Mouse (Mus musculus): Measurements from ENCODE around the gene B4galnt1. TPM values are rescaled to one million over a fixed set of nuclear protein-coding genes. Genes with fewer than 3 reads are reported as not detected.

B4galnt1 gene
- polyA plus RNA-seq (2016; fragmentation: Nextera tagmentation; extraction: Ambion mirVana) = 1.9 and 2.4 TPM in 2 replicates

DNA sequence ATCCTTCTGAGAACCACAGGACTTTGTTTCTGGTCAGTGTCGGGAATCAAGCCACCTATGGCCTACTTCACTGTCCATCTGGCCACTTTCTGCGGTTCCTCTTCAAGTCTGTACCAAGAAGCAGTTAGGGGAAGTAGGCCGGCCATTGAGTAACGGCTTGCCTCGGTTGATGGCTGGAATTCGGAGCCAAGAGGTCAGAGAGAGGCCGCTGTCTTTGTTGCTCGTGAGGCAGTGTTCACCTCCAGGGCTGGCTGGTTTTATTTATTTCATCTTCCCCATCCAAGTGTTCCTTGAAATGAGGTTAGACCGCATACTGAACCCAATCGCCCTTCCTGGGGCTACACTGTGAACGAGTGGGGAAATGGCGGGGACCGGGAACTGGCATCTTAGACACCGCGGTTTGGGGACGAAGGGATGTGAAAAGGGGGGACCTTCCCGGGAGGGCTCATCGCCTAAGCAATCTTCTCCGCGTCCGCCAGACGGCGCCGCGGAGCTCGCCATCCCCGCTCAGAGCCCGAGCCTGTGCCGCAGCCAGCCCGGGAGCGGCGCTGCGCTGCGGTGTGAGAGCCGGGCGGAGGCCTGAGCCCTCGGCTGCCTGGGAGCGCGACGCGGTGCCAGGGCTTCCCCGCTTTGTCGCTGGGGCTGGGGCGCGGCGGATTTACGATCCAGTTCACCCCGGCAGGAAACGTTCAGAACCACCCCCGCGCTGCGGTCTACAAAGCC is at the start of gene B4galnt1:
B4galnt1 (plus strand) TSS at position 595 of the 723 bp plus-strand sequence.
- Histone ChIP-seq H3K27ac (ENCODE audit: poor library complexity, severe bottlenecking) (no peak within 1 kb of the TSS), H3K36me3 (no peaks in the 10 kb centered on the region), H3K9me3 (replicated peaks) (no peaks in the 10 kb centered on the region), H3K4me3 (peak within 1 kb of the TSS; percentile 60), H3K4me1 (replicated peaks) (peaks cover 33% of the 10 kb centered on the region), H3K27me3 (replicated peaks) (peaks cover 67% of the 10 kb centered on the region), H3K4me2 (peak within 1 kb of the TSS; percentile 99), H3K9ac (peak within 1 kb of the TSS; percentile 78)
- 3% methylated on average over 52 of the region's 52 CpGs for WGBS
- ATAC-seq (ENCODE audit: insufficient number of reproducible peaks, low FRiP score) = peak; percentile 84

DNA sequence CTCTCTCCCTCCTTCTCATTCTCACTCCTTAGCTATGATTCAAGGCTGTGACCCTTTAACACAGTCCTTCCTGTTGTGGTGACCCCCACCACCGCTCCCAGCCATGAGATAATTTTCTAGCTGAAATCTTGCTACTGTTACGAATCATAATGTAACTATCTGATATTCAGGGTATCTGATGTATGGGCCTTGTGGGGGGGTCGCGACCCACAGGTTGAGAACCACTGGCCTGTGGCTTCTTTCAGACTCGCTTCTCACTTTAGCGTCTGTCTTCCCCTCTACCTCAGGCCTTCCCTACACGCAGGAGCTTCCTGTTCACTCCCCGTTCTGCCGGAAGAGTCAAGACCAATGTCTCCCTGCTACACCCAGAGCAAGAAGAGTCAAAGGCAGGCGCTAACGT is 46.6 kb upstream of the B4galnt1 start:
- H3K36me3 ChIP-seq = peaks cover 42% of the 10 kb centered on the region
- no peaks in the 10 kb centered on the region for H3K27me3 ChIP-seq (replicated peaks)
- H3K4me3 ChIP-seq = no peak overlapping the region
- no peak overlapping the region for H3K4me2 ChIP-seq
- 86% methylated on average over 11 of the region's 11 CpGs for whole genome bisulfite sequencing
- H3K4me1 ChIP-seq (replicated peaks) = peaks cover 16% of the 10 kb centered on the region
- no peak overlapping the region for H3K9ac ChIP-seq
- H3K27ac ChIP-seq (ENCODE audit: poor library complexity, severe bottlenecking) = no peak overlapping the region
- H3K9me3 ChIP-seq (replicated peaks) = no peaks in the 10 kb centered on the region
- ATAC-seq (ENCODE audit: insufficient number of reproducible peaks, low FRiP score) = no peak

DNA sequence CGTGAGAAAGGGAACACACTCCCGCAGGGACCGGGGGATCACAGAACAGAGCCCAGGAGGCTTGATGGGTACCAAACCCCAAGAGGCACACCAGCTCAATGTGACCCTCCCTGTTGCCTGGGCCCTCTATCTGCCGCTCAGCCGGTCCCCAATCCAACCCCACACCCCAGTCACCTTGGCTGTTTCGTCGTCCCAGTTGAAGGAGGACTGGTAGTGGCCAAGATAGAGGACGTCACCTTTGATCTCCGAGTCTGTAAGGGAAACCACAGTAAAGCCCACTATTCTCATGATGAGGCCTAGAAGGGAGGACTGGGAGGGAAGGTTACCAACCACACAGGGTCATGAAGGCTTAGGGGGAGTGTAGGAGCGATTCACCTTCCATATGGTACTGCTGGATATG is 45.8 kb upstream of the B4galnt1 start:
- Histone ChIP-seq H3K27ac (ENCODE audit: poor library complexity, severe bottlenecking) (no peak overlapping the region), H3K27me3 (replicated peaks) (no peaks in the 10 kb centered on the region), H3K9me3 (replicated peaks) (no peaks in the 10 kb centered on the region), H3K9ac (no peak overlapping the region), H3K4me2 (no peak overlapping the region), H3K4me1 (replicated peaks) (peaks cover 16% of the 10 kb centered on the region), H3K4me3 (no peak overlapping the region), H3K36me3 (peaks cover 42% of the 10 kb centered on the region)
- no peak for ATAC-seq (ENCODE audit: insufficient number of reproducible peaks, low FRiP score)
- WGBS = 84% methylated on average over 10 of the region's 10 CpGs

DNA sequence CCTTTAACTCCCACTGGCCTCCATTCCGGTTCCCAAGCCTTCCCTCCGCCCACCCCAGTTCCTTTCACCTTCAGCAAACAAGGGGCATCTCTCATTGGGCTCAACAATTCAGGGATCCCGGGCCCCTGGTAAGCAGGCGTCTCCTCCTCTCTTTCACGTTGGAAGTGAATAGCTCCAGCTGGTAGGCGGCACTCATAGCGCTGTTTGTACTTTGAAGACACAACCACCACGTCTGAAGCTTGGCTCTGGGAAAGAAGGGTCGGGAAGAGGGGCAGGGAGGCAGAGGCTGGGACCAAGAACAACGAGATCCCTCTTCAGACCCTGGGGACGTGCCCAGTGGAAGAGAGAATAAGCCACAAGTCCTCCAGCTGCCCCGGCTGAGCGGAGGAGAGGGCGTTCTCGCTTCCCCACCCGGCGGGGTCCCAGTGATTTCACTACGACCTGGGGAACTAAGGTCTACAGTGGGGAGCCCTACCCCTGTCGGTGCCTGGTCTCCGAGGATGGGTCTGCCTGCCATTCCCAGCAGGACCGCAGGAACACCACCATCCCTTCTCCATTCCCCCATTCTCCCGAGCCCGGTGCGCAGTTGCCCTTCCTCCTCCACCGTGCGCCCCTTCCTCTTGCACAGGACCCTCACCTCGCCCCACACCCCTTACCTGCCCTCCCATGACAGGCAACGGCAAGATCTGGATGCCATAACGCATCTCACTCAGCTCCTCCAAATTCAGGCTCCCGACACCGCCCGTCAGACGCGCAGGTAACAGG is 44.5 kb upstream of the B4galnt1 start:
- peak overlapping the region; percentile 86 for H3K9ac ChIP-seq
- H3K27me3 ChIP-seq (replicated peaks) = no peaks in the 10 kb centered on the region
- H3K4me3 ChIP-seq = peak overlapping the region; percentile 92
- no peak overlapping the region for H3K27ac ChIP-seq (ENCODE audit: poor library complexity, severe bottlenecking)
- peak overlapping the region; percentile 99 for H3K4me2 ChIP-seq
- WGBS = 4% methylated on average over 34 of the region's 34 CpGs
- peaks cover 16% of the 10 kb centered on the region for H3K4me1 ChIP-seq (replicated peaks)
- ATAC-seq (ENCODE audit: insufficient number of reproducible peaks, low FRiP score) = 0 out of 2 replicates have a peak, but pooled peaks have one; percentile 7
- peaks cover 38% of the 10 kb centered on the region for H3K36me3 ChIP-seq
- H3K9me3 ChIP-seq (replicated peaks) = no peaks in the 10 kb centered on the region

DNA sequence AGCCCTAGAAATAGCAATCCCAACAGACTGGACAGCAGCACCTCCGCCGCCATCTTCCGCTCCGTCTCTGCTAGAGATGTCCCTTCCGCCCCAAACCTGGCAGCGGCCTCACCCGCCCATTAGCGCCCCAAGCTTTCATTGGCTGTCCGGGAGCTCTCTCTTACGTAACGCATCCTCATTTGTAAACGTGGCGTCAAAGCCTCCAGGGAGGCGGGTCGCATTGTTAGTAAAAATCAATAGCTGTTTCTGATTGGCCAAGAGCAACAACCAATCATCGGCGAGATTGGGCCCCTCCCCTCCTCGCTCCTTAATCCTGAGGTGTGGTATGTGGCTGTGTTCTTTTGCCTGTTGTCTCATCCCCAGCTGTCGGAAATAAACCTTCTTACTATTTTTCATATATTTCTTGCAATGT is 44.0 kb upstream of the B4galnt1 start, which contains the start of gene Os9:
Os9 (minus strand) TSS at position 66 of the 412 bp plus-strand sequence.
- H3K36me3 ChIP-seq = peaks cover 32% of the 10 kb centered on the region
- H3K4me1 ChIP-seq (replicated peaks) = peaks cover 16% of the 10 kb centered on the region
- peak; percentile 99 for ATAC-seq (ENCODE audit: insufficient number of reproducible peaks, low FRiP score)
- H3K9ac ChIP-seq = peak within 1 kb of the TSS; percentile 86
- H3K4me3 ChIP-seq = peak within 1 kb of the TSS; percentile 92
- no peaks in the 10 kb centered on the region for H3K27me3 ChIP-seq (replicated peaks)
- H3K9me3 ChIP-seq (replicated peaks) = no peaks in the 10 kb centered on the region
- H3K4me2 ChIP-seq = peak within 1 kb of the TSS; percentile 99
- WGBS = under 1% methylated on average over 19 of the region's 19 CpGs
- no peak within 1 kb of the TSS for H3K27ac ChIP-seq (ENCODE audit: poor library complexity, severe bottlenecking)

DNA sequence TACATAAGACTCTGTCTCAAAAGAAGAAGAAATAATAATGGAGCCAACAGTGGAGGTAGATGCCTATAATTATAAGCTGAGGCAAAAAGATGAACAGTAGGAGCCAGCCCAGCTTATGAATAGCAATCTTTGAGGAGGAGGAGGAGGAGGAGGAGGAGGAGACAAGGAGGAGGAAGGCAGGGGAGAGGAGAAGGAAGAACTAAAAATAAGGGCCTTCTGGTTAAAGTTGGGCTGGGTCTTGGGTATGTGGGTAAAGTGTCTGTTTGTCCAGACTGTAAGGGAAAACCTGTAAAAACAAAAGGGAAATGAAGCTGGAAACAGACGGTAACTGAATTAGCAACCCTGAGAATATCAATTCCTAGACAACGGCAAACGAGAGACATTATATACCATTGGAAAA is 43.0 kb upstream of the B4galnt1 start:
- ATAC-seq (ENCODE audit: insufficient number of reproducible peaks, low FRiP score) = no peak
- H3K4me3 ChIP-seq = no peak overlapping the region
- peaks cover 16% of the 10 kb centered on the region for H3K4me1 ChIP-seq (replicated peaks)
- H3K36me3 ChIP-seq = peaks cover 24% of the 10 kb centered on the region
- no peak overlapping the region for H3K4me2 ChIP-seq
- 70% methylated on average over 3 of the region's 3 CpGs for WGBS
- no peak overlapping the region for H3K9ac ChIP-seq
- no peaks in the 10 kb centered on the region for H3K27me3 ChIP-seq (replicated peaks)
- no peaks in the 10 kb centered on the region for H3K9me3 ChIP-seq (replicated peaks)
- H3K27ac ChIP-seq (ENCODE audit: poor library complexity, severe bottlenecking) = no peak overlapping the region

DNA sequence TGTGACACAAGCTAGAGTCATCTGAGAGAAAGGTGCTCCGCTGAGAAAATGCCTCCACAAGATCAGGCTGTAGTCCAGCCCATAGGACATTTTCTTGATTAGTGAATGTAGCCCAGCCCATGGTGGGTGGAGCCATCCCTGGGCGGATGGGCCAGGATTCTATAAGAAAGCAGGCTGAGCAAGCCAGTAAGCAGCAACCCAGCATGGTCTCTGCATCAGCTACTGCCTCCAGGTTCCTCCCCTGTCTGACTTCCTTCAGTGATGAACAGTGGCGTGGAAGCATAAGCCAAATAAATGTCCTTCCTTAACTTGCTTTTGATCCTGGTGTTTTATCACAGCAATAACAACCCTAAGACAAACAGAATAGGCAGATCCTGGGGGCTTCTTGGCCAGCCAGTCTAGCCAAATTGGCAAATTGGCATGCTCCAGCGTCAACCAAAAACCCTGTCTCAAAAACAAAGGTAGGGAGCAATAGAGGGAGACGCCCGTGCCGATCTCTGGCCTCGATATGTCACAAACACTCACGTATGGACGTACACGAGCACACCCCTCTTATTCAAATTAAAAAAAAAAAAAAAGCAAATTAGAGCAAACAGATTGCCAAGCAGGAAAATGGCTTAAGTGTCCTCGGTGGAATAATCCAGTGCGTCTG is 42.1 kb upstream of the B4galnt1 start:
- Histone ChIP-seq H3K27me3 (replicated peaks) (no peaks in the 10 kb centered on the region), H3K4me3 (peak overlapping the region; percentile 35), H3K4me1 (replicated peaks) (peaks cover 16% of the 10 kb centered on the region), H3K27ac (ENCODE audit: poor library complexity, severe bottlenecking) (no peak overlapping the region), H3K36me3 (peaks cover 16% of the 10 kb centered on the region), H3K9ac (peak overlapping the region; percentile 35), H3K9me3 (replicated peaks) (no peaks in the 10 kb centered on the region), H3K4me2 (peak overlapping the region; percentile 73)
- 0 out of 2 replicates have a peak, but pooled peaks have one; percentile 46 for ATAC-seq (ENCODE audit: insufficient number of reproducible peaks, low FRiP score)
- WGBS = 10% methylated on average over 13 of the region's 13 CpGs

DNA sequence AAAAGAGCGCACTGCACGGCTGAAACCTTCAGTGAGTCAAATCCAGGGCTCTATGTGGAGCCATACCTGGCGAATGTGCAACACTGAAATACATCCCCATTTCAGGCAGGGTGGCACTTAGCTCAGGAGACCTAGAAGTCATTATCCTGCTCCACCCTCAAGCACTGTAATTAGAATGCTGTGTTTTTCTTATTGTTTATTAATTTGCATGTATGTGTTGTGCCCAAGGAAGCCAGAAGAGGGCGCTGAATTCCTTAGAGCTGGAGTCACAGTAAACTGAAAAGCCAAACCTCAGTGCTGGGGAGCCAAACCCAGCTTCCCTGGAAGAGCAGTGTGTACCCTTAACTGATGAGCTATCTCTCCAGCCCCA is 41.6 kb upstream of the B4galnt1 start:
- Histone ChIP-seq H3K36me3 (peaks cover 11% of the 10 kb centered on the region), H3K4me2 (peak overlapping the region; percentile 73), H3K4me3 (peak overlapping the region; percentile 35), H3K9me3 (replicated peaks) (no peaks in the 10 kb centered on the region), H3K27me3 (replicated peaks) (no peaks in the 10 kb centered on the region), H3K27ac (ENCODE audit: poor library complexity, severe bottlenecking) (no peak overlapping the region), H3K9ac (peak overlapping the region; percentile 35; the same call in 1 of the 2 replicates), H3K4me1 (replicated peaks) (peaks cover 16% of the 10 kb centered on the region)
- no peak for ATAC-seq (ENCODE audit: insufficient number of reproducible peaks, low FRiP score)
- WGBS = 15% methylated on average over 4 of the region's 4 CpGs

DNA sequence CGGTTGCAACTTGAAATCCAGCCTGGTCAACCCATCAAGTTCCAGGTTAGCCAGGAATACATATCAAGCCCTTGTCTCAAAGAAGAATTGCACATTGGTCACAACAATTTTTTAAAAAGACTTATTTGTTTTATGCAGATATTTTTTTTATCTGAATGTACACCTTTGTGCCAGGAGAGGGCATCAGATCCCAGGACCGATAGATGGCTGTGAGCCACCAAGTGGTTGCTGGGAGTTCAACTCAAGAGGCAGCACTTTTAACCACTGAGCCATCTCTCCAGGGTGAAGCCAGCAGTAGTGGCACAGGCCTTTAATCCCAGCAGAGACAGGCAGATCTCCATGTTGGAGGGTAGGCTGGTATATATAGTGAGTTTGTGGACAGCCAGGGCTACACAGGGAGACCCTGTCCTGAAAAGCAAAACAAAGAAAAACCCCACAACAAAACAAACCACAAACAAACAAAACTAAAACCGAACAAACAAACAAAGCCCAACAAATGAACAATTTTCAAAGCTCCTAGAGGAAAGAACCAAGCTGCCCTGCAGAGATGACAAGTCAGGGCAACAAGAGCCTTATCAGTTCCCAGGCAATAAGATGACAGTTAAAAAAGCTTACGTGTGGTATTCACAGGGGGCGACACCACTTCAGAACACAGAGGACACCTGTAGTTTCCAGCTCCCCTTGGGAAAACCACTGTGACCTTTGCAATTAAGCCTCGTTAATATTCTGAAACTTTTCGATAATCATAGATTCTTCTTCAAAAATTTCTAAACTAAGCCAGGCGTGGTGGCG is 39.6 kb upstream of the B4galnt1 start:
- no peak overlapping the region for H3K4me3 ChIP-seq
- H3K9me3 ChIP-seq (replicated peaks) = no peaks in the 10 kb centered on the region
- no peak overlapping the region for H3K4me2 ChIP-seq
- H3K4me1 ChIP-seq (replicated peaks) = peaks cover 10% of the 10 kb centered on the region
- H3K36me3 ChIP-seq = no peaks in the 10 kb centered on the region
- H3K9ac ChIP-seq = no peak overlapping the region
- no peak for ATAC-seq (ENCODE audit: insufficient number of reproducible peaks, low FRiP score)
- H3K27ac ChIP-seq (ENCODE audit: poor library complexity, severe bottlenecking) = no peak overlapping the region
- H3K27me3 ChIP-seq (replicated peaks) = no peaks in the 10 kb centered on the region
- 65% methylated on average over 9 of the region's 9 CpGs for WGBS

DNA sequence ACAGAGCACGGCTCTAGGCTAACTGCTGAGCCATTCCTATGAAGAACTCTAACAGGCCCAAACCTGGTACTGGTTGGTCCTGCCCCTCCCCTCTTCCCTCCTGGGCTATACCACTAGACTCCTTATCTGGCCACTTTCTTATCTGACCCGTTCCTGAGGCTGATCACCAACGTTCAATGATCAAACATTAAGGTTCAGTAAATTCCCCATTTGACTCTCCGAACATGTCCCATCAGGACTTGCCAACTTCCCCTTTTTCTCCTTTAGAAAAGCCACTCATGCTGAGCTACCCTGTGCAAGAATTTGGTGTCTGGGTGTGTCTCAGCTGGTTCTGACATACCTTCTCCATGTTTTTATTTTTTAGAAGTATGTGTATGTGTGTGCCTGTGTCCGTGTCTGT is 38.4 kb upstream of the B4galnt1 start:
- Histone ChIP-seq H3K9me3 (replicated peaks) (no peaks in the 10 kb centered on the region), H3K4me3 (no peak overlapping the region), H3K4me2 (no peak overlapping the region), H3K4me1 (replicated peaks) (peaks cover 7% of the 10 kb centered on the region; the same call in 1 of the 2 replicates), H3K9ac (no peak overlapping the region), H3K27ac (ENCODE audit: poor library complexity, severe bottlenecking) (no peak overlapping the region), H3K36me3 (no peaks in the 10 kb centered on the region), H3K27me3 (replicated peaks) (0 out of 2 replicates have a peak, but pooled peaks cover 4% of the 10 kb centered on the region)
- WGBS = 63% methylated on average over 5 of the region's 5 CpGs
- ATAC-seq (ENCODE audit: insufficient number of reproducible peaks, low FRiP score) = no peak
